Mouse (Mus musculus) right cerebral cortex, postnatal 25 days (tissue): ENCODE measurements around the gene Gm20773.
"Not testable (repeated sequence)": the region's sequence is repeated elsewhere in the genome, so short reads cannot be mapped to it uniquely, and the experiment has no call there.

ENCODE experiments used
- DNase-seq: peaks from one replicate; pipeline ENCODE4 v3.0.0; 2022

The Gm20773 gene

DNA sequence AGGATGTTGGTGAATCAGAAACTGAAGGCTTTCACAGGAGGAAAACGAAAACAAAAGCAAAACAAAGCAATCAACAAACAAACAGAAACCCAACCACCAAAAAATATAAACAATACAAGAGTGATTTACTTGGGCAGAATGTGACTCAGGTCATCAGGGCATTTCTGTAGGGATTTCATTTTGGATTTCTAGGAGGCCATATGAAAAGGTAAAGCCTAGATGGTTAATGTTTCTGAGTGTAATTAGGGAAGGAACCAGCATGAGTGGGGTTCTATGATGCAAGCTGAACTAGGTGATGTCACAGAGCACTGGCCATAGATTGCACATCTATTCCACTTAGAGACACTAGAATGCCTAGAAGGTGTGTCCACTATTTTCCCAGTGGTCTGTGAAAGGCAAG lies at the start of gene Gm20773:
Gm20773 (plus strand) TSS at position 301 of the 400 bp plus-strand sequence.
- DNase-seq: not testable (repeated sequence)

- not testable (repeated sequence) for DNase-seq
These were observed 28.3 kb upstream of the Gm20773 start, which contains the start of gene Gm21866 for GRCm38 (mm10) chrY:13465479-13465878. Gm21866 (minus strand) TSS chrY:13465579.
